Mouse (Mus musculus) retina, embryonic 14.5 days (tissue): Measurements from ENCODE around the gene Helz.

Source experiments
- DNase-seq: peaks from one replicate; pipeline ENCODE4 v3.0.0-alpha.2; 2015; ENCODE audit warnings: low spot score

Gene Helz

DNA sequence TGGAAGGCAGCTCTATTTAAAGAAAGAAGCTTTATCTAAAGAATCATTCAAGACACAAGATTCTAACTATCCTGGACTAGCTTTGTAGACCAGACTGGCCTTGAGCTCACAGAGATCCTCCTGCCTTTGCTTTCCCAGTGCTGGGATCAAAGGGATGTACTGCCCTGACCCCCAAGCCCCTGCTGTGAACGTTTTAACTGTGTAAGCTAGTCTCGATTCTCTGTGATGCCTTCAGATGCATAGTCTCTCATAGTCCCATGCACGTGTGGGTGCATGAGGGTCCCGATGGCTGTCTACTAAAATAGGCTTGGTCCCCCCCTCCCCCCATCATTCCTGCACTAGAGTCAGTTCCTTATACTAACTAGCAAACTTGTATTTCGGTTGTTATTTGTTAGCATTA is 70.2 kb downstream of the Helz start:
- DNase-seq: no peak

DNA sequence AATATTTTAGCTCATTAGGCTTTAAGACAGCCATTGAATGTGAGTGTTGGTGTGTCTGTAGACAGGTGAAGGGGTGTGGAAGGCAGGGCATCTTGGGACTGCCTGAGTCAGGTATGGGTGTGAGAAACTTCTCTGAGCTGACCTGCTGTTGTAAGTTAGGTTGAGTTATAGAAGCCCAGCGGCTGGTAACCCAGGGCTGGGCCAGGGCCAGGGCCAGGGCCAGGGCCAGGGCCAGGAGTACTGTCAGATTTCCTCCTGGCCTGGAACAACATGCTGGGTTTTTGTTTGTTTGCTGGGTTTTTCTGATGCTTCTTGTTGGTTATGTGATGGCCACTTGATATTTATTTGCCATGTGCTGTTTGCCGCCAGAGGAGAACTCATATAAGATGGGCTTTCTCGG is 76.9 kb downstream of the Helz start:
- no peak for DNase-seq

DNA sequence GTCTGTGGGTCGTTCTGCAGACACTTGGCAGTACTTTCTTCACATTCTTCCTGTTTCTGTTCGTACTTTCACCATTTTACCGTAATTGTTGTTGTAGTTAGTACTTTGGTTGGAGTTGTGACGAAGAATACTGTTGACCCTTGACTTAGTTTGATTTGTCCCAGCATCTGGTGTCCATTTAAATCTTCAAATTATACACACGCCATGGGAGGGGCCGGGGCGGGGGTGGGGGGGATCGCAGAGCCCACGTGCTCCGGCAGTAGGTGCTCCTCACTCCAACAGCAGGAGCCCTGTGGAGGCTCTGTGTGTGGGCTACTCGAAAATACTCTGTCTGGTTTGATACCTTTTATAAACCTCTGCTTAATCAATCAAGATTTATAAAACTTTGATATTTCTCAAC is 78.0 kb downstream of the Helz start:
- DNase-seq: no peak

DNA sequence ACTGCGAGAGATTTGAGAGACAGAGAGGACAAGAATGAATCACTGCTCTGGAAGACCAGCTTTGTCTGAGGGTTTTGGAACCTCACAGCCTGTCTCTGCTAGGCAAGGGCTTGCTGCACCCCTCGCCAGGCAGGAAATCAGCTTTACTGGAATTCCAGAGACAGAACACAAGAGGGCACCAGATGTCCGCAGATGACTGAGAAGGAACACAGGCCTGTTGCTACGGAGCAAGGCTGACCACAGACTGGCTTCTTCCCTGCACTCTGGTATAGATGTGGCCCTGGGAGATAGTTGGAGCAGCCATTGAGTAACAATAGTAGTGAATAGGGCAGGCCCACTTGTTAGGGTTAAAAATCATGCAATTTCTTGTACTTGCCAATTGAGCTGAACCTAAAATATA is 81.8 kb downstream of the Helz start:
- peak; percentile 85 for DNase-seq

DNA sequence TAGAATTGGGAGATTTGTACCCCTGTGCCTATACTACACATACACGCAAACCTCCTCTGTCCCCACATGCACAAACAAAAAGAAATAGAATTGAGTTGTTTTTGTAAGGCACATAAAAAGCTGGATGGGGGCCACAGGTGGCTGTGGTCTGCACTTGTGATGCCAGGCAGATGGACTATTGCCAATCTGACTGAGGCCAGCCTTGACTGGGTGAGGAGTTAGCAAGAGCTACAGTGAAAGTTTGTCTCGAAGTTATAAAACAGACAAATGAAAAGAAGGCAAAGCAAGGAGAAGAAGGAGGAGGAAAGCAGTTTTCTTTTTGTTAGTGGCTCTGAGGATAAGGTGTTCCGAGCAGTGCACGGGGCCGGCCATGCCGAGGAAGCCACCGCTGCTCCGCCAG is 82.2 kb downstream of the Helz start:
- DNase-seq: no peak

DNA sequence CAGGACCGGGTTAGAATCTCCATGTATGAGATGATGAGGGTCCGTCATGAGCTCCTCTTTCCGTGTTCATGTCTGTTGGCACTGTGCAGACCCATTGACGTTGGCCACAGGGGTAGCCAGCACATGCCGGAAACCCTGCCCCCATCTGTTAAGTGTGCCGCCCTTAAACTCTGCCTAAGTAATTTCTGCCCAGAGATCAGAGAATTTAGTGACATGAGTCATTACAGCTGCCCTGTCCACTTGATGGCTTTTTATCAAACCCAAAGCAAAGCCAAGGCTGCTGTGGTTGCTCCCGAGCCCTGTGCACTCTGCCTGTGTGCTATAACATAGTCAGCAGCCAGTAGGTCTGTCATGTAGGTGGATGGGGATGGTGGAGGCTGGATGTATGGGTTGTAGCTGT is 83.4 kb downstream of the Helz start:
- no peak for DNase-seq

DNA sequence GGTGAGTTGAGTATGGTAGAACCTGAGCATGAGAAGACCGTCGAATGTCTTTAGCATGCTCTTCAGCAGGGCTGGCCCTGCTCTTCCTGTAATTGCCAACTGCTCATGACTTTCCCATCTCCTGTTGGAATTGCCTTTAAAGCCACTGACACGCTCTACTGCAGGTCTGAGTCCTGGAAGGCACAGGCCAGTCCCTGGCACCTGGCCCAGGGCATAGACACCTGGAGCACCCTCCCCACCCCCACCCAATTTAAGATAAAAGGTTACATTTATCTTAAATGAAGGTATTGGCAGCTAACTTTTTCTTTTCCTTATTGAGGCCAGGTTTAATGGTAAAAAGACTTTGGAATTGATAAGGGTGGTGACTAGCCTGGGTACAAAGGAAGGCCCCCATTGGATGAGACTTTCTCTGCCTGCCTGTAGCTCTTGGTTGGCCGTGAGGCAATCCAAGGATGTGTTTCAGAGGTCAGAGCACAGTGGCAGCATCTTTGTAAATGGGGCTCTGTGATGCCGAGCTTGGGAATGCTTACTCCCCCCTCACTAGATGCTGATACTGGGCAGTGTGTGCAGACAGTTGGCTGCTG is 85.9 kb downstream of the Helz start:
- no peak for DNase-seq

DNA sequence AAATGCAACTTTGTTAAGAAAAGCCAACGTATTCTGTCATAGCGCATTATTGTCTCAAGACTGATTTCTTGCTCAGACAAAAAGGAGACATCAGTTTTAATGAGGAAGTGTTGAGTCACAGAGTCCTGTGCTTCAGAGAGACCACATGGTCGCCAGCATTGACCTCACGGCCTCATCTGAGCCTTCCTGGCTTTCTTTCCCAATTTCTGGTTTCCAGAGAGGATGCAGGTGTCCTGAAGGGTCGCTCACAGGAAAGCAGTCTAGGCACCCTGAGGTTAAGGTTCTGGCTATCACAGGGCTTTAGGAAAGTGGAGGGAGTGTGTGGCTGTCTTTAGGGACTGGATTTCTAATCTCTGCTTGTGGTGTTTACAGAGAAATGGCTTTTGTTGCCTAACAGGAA is 90.4 kb downstream of the Helz start:
- DNase-seq: no peak

DNA sequence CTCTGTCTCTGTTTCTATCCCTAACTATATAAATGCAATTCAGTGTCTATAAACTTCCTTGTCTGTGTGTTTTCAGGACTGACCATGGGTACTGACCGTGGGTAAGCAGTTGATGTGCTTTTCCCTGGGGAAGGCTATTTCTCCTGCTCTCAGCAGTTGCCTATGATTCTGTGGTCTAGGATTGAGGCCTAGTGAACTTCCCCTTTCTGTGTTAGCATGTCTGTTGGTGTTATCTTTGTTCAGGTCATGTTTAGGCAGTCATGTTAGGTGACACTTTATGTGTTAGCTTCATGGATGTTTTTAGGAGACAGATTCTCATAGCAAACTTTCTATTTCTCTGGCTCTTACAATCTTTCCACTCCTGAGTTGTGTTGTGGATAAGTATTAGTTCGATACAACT is 91.9 kb downstream of the Helz start:
- DNase-seq: no peak

DNA sequence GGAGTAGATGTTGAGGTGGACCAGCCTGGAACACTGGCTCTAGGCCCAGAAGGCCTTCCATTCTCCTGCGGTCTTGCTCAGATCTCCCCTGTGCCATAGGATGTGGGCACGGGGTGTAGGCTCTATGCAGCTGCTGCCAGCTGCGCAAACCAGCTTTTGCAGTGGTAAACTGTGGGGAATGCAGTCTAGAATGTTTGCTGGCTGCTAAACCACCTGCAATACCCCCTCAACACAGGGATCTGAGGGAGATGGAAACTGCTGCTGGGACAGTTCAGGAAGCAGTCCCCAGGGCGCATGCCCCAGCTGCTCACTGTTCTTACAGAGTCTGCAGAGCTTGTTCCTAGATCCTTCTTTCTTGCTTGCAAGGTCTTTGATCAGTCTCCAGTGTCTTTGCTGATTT is 96.7 kb downstream of the Helz start:
- DNase-seq: no peak

DNA sequence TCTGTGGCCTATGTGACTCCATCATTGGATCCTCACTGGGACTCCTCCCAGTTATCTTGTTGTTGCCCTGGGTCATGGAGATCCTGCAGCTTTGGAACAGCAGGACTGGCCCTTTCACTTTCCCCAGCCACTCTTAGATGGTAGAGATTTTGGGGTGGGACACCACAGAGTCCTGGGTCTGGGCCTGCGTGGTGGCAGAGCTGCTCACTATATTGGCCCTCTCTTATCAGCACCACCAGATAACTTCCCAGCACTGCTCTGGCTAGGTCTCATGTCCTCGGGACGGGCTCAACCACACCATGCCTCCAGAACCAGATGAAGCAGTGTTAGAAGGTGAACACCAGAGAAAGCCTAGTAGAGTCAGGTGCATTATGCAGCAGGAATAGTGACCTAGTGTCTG is 99.6 kb downstream of the Helz start:
- no peak for DNase-seq

DNA sequence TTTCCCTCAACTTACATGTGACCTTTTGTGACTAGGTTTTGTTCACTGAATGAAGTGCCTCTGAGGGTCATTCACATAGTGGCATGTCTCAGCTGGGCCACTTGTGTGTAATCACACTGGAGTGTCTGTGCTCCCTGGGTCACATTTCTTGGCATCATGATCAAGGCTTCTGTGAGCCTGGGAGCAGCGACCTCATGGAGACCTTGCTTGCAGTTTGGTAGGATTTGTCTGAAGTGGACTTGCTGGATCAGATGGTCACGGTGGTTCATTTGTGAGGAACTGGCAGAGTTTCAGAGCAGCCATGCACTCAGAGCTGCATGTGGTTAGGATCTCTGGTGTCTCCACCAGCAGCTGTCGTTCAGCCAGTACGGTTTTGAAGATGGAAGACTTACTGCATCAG is 100.9 kb downstream of the Helz start:
- DNase-seq: no peak

DNA sequence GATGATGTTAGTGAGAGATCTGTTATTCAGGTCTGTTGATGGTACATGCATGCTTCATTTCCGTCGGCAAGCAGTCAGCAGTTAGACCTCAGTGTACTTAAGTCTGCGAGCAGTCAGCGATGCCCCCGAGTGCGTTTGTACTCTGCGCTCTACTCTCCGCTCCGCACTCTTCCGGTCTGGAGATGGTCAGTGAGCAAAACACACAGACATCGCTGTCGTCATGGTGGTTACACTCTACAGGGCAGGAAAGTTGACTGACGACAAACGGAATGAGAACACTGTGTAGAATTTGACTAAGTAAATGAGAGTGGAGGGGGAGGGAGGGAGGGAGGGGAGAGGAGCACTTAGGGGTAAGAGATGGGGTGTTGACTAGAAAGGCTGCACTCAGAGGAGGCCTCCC is 101.7 kb downstream of the Helz start:
- no peak for DNase-seq

DNA sequence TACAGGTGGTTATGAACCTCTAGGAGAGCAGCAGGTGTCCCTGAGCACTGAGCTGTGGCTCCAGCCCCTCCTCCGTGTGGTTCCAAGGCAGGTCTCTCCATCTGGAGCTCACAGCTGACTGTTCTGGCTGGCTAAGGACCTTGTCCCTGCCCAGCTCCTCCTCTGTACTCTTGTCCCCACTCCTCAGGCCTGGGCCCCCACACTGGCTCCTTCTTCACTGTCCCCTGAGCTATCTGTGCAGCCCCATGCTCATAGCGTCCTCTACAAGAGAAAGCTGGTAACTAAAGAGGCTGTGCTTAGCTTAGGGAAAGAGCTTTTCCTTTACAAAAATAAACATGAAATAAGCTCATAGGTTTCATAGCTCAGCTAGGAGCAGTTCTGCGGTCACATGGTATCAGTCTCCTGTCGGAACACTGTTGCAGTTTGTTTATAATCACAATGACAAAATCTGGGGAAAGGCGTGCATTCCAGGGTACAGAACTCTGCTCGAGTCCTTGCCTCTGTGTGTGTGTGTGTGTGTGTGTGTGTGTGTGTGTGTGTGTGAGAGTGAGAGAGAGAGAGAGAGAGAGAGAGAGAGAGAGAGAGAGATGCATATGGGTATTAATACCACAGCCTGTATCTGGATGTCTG is 102.8 kb downstream of the Helz start:
- DNase-seq: no peak

DNA sequence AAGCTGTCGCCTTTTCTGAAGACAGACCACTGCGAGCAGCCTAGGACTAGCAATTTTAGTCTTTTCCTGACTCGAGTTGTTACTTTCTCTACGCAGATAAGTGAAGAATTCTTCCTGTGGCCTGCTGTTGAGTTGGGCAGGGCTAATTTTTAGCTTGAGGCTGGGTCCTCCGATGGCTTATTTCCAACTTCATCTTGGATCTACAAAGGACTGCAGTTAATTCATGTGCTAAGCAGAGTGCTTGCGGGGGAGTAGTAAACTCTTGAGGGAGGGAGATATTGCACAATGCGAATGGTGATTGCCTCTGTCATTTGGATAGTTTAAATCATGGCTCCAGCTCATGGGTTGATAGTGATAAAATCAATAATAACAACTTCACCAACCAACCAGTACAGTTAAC is 103.7 kb downstream of the Helz start:
- DNase-seq: no peak

DNA sequence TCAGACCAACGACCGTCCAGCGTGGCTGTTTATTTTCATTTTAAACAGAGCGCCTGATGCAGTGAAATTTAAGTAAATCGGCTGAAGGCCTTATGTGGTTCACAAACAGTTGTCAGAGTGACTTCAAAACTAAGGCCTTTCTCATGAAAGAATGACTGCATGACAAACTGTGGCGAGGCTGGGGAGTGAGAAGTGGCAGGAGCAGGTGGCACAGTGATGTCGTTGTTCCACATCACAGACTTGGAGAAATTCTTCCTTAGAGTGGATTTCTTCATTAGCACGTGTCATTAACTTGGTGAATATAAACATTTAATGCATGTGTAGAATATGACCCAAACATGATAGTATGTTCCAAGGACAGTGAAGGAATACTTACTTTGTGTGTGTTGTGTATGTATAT is 104.4 kb downstream of the Helz start:
- DNase-seq: no peak

DNA sequence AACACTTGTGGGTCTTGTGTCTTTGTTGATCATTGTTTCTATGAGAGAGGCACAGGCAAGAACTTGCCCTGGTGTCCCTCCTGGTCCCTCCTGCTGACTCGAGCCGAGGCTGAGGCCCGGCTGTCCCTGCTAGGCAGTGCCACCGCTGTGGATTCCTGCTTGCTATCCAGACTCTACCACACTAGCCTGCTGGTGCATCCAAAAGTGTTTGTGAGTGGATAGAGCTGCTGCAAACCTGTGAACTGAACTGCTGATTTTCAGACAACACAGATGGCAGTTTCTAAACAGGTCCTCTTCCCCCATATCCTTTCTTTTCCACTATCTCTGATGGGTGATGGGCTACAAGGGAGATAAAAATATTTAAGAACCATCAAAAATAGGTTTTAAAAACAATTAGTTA is 107.8 kb downstream of the Helz start:
- DNase-seq: no peak

DNA sequence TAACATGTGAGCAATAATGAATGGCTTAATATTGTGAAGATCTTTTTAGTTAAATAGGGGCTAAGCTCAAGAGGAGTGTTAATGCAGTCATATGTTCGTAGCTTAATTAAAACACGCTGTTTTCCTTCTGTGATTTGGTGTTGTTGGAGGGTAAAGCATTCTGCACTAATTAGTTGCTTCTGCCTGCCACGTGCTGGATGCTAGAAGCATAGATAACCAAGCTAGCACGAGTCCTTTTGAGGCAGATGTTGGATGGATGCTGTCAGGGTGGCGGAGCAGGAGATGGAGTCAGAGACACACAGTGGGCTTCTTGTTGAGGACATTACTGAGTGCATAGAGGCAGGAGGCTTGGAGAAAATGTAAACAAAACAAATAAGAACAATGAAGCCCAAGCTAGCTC is 109.4 kb downstream of the Helz start:
- no peak for DNase-seq

DNA sequence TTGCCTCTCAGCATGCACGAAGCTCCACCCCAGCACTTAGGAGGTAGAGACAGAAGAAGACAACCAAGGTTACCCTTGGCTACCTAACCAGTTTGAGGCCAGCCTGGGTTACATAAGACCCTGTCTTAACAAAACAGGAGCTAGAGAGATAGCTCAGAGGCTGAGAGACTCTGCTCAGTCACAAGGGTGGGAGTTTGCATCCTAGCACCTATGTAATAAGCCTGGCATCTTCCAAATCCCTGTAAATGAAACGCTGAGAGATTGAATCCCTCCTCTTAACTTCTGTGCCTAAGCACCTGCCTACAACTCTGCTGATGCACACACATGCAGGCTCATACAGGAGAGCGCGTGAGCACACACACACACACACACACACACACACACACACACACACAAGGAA is 112.7 kb downstream of the Helz start:
- DNase-seq: no peak

DNA sequence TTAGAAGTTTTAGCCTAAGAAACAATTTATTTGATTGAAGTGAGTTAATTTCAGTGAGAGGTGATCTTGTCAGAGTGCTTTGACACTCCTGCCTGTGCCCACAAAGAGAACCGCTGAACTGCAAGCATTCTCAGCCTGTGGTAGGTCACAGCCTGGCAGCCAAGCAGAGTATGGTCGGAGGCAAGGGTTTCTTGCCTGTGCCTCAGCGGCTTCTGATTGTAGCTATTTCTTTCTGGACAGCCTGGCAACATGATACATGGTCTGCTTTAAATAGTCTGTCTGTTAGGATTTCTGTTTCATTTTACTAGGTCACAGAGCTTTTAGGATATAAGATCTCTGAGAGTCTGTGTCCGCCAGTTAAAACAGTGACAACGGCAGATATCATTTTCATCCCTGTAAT is 114.9 kb downstream of the Helz start:
- no peak for DNase-seq

DNA sequence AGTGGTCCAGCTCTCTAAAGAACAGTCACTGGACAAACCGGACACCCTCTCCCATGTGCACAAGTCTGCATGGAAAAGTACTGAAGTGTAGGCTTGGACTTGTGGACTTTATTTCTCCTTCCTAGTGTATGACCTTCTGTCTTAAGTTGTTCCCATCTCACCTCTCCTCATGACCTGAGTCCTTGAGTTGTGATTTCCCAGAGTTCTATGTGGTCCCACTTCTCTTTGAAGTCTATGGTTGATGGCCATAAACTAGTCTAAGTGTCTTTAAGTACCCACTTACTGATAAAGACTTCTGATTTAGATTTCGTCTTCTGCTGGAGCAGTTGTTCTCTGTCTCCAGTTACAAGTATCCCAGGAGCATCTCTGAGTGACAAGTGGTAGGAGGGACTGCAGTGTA is 119.8 kb downstream of the Helz start:
- no peak for DNase-seq

DNA sequence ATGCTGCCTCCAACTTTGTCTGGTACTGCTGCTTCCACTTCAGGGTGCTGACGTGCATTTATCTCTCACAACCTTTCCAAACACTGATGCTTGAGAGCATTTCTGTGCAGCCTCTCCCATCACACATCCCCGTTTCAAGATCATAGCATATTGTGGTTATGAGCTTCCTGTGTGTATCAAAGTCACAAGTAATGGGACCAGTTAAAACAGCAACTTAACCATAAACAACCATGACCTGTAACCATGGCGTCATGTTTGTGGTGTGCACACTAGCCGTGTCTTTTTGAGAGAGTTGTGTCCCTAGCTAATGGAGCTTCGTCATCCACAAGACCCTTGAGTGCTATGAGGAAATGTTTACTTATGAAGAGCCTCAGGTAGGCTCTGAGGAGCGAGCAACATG is 120.5 kb downstream of the Helz start:
- DNase-seq: no peak

DNA sequence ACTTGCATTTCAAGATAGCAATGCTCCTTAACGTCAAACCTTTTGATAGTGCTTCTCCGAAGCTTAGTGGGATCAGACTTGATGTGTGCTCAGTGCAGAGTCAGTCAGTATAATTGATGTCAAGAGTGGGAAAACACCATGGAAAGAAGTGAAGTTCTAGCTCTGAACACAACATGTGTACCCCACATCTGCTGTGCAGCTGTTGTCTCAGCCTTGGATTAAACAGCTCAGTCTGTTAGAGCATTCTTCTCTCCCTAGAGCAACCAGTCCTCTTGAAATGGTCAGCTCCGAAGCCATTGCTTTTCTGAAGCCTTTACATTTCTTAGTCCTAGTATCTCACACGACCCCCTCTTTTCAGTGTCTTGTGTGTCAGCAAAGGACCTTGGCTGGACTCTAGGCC is 121.2 kb downstream of the Helz start:
- DNase-seq: no peak

DNA sequence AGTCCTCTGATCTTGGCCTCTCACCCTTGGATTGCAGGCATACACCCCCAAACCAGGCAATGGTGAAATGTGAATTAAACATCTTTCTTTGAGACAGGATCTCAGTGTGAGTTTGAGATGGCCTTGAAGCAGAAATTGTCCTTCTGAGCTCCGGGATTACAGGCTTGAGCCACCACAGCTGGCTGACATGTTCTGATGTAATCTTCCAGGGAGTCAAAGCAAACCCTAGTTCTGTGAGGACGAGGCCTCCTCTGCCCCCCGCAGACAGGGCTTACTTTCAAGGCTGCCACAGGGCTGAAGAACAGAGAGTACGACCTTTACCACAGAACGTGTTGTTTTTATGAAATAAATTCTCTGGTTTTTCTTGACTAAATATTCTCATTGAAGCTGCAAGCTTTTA is 126.3 kb downstream of the Helz start:
- no peak for DNase-seq

DNA sequence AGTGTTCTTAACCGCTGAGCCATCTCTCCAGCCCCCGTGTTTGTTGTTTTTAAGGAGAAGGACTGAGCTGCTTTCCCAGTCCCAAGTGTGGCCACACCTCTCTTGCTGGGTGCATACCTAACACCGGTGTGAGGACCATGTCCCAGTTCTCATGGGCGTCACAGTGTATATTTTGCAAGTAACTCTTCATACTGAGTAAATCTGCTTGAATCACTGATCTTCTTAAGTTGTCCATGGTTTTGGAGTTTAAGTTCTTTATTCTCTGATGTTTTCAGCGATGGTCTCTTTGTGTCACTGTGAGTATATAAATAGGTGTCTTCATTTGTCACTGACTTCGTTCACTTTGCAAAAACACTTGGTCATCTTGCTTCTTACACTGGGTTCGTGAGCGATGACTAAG is 126.9 kb downstream of the Helz start:
- no peak for DNase-seq
